Mouse (Mus musculus): Measurements from ENCODE around the gene Gnat3.

DNA sequence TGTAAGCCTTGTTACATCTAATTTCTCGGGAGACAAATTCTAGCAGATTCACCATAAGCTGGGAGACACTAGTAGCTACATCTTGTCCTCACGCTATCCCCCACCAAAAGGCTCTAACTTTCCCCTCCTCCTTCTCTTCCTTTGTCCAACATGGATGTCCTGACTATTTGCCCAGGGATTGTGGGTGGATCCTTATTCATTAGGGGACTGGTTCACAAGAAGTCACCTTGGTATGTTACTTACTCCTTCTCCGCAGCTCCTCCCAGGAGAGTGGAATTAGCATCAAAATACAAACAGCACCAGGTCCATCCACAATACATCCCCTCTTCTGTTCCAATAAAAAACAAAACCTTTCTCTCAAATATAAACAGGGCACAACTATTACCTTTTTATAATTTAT, 65.2 kb downstream of the Gnat3 start:
- no peak for TF ChIP-seq CTCF (IDR thresholded peaks at IDR 0.05; ENCODE audit: low read depth, low read length)
- TF ChIP-seq POLR2A (IDR thresholded peaks at IDR 0.05; ENCODE audit: borderline replicate concordance, low read depth, low read length), result no peak
